Mouse (Mus musculus): ENCODE results near the gene Fkbp10.

DNA sequence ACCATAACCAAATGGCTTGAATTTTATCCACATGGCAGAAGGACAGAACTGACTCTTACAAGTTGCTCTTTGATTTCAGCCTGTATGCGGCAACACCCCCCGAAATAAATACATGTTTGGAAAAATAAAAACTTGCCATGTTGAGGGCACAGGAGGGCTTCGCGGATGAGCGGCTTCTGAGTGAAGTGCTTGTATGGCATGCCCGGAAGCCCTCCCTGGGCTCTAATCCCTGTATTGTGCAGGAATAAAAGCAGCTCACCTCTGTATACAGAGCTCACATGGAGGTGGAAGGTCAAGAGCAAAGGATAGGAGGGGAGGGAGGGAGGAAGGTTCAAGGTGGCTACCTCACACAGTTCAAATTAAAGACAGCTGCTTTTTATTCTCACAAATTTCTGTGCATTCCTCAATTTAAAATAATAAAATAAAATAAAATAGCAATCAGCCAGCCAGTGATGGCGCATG is 23.6 kb upstream of the Fkbp10 start:
- TF ChIP-seq CTCF (IDR thresholded peaks at IDR 0.05; ENCODE audit: borderline replicate concordance, insufficient read depth, low read length), result no peak
- TF ChIP-seq POLR2A (IDR thresholded peaks at IDR 0.05; ENCODE audit: low read depth, low read length), result no peak

Measured in embryonic fibroblast, embryonic 13.5 days (primary cell).